Mouse (Mus musculus): ENCODE measurements around the gene Ccdc167. TPM values are rescaled to one million over a fixed set of nuclear protein-coding genes. Genes with fewer than 3 reads are reported as not detected.
A peak's percentile ranks its signal among the peaks of the same experiment; 100 is the strongest.

Ccdc167 gene
- 18.2 and 18.4 TPM in 2 replicates for polyA plus RNA-seq (2014; fragmentation: Nextera tagmentation; extraction: Ambion mirVana)

GRCm38 (mm10) chr17:29716732-29717445, at the start of gene Ccdc167:
TSS of gene Ccdc167 (minus strand) at chr17:29717044.
- peak within 1 kb of the TSS; percentile 51 for H3K4me3 ChIP-seq (ENCODE audit: low read depth, low read length)
- peak within 1 kb of the TSS; percentile 56 for H3K9ac ChIP-seq
- no peaks in the 10 kb centered on the region for H3K9me3 ChIP-seq (ENCODE audit: low read depth, low read length)
- 5% methylated on average over 41 of the region's 41 CpGs for WGBS
- H3K4me2 ChIP-seq = peak within 1 kb of the TSS; percentile 94
- H3K4me1 ChIP-seq (ENCODE audit: insufficient read depth) = peaks cover 13% of the 10 kb centered on the region
- peak; percentile 94 for ATAC-seq (ENCODE audit: insufficient read depth)
- no peaks in the 10 kb centered on the region for H3K27me3 ChIP-seq (ENCODE audit: insufficient read depth, low read length)
- no peak for TF ChIP-seq CTCF (IDR thresholded peaks at IDR 0.05; ENCODE audit: low read depth)
- peak within 1 kb of the TSS; percentile 62; the same call in 1 of the 2 replicates for H3K27ac ChIP-seq (ENCODE audit: low read depth)
- H3K36me3 ChIP-seq (ENCODE audit: insufficient read depth) = no peaks in the 10 kb centered on the region
- DNase-seq = peak; percentile 99

- no peak for TF ChIP-seq CTCF (IDR thresholded peaks at IDR 0.05; ENCODE audit: low read depth)
- 80% methylated on average over 9 of the region's 9 CpGs for WGBS
- ATAC-seq (ENCODE audit: insufficient read depth) = no peak
Observed at GRCm38 (mm10) chr17:29765380-29765779, 48.5 kb upstream of the Ccdc167 start.

GRCm38 (mm10) chr17:29762551-29762950, 45.7 kb upstream of the Ccdc167 start:
- Histone ChIP-seq H3K9me3 (ENCODE audit: low read depth, low read length) (no peaks in the 10 kb centered on the region), H3K27ac (ENCODE audit: low read depth) (no peak overlapping the region), H3K9ac (no peak overlapping the region), H3K27me3 (ENCODE audit: insufficient read depth, low read length) (no peaks in the 10 kb centered on the region), H3K4me3 (ENCODE audit: low read depth, low read length) (no peak overlapping the region), H3K4me2 (no peak overlapping the region), H3K4me1 (ENCODE audit: insufficient read depth) (no peaks in the 10 kb centered on the region), H3K36me3 (ENCODE audit: insufficient read depth) (no peaks in the 10 kb centered on the region)
- 74% methylated on average over 8 of the region's 8 CpGs for WGBS
- no peak for ATAC-seq (ENCODE audit: insufficient read depth)
- DNase-seq = peak; percentile 76
- TF ChIP-seq CTCF (IDR thresholded peaks at IDR 0.05; ENCODE audit: low read depth) = peak; percentile 79

More at GRCm38 (mm10) chr17:29765380-29765779, 48.5 kb upstream of the Ccdc167 start:
- H3K9ac ChIP-seq = no peak overlapping the region
- H3K27ac ChIP-seq (ENCODE audit: low read depth) = no peak overlapping the region
- no peaks in the 10 kb centered on the region for H3K36me3 ChIP-seq (ENCODE audit: insufficient read depth)
- no peaks in the 10 kb centered on the region for H3K9me3 ChIP-seq (ENCODE audit: low read depth, low read length)
- no peaks in the 10 kb centered on the region for H3K4me1 ChIP-seq (ENCODE audit: insufficient read depth)
- no peak overlapping the region for H3K4me3 ChIP-seq (ENCODE audit: low read depth, low read length)
- no peaks in the 10 kb centered on the region for H3K27me3 ChIP-seq (ENCODE audit: insufficient read depth, low read length)
- no peak overlapping the region for H3K4me2 ChIP-seq
- DNase-seq = no peak

- no peak for TF ChIP-seq CTCF (IDR thresholded peaks at IDR 0.05; ENCODE audit: low read depth)
- Histone ChIP-seq H3K4me1 (ENCODE audit: insufficient read depth) (no peaks in the 10 kb centered on the region), H3K27ac (ENCODE audit: low read depth) (no peak overlapping the region), H3K4me2 (no peak overlapping the region), H3K4me3 (ENCODE audit: low read depth, low read length) (no peak overlapping the region), H3K36me3 (ENCODE audit: insufficient read depth) (no peaks in the 10 kb centered on the region), H3K27me3 (ENCODE audit: insufficient read depth, low read length) (no peaks in the 10 kb centered on the region), H3K9ac (no peak overlapping the region), H3K9me3 (ENCODE audit: low read depth, low read length) (no peaks in the 10 kb centered on the region)
- ATAC-seq (ENCODE audit: insufficient read depth) = no peak
- 73% methylated on average over 9 of the region's 9 CpGs for WGBS
- no peak for DNase-seq
Observed at GRCm38 (mm10) chr17:29761938-29762337, 45.1 kb upstream of the Ccdc167 start.

GRCm38 (mm10) chr17:29760404-29761375, 43.8 kb upstream of the Ccdc167 start:
- Histone ChIP-seq H3K4me3 (ENCODE audit: low read depth, low read length) (no peak overlapping the region), H3K9me3 (ENCODE audit: low read depth, low read length) (no peaks in the 10 kb centered on the region), H3K36me3 (ENCODE audit: insufficient read depth) (no peaks in the 10 kb centered on the region), H3K27ac (ENCODE audit: low read depth) (no peak overlapping the region), H3K4me1 (ENCODE audit: insufficient read depth) (no peaks in the 10 kb centered on the region), H3K4me2 (no peak overlapping the region), H3K9ac (no peak overlapping the region), H3K27me3 (ENCODE audit: insufficient read depth, low read length) (no peaks in the 10 kb centered on the region)
- ATAC-seq (ENCODE audit: insufficient read depth) (peak; percentile 72), DNase-seq (peak; percentile 74)
- 64% methylated on average over 20 of the region's 21 CpGs for WGBS
- TF ChIP-seq CTCF (IDR thresholded peaks at IDR 0.05; ENCODE audit: low read depth) = no peak

GRCm38 (mm10) chr17:29759963-29760362, 43.1 kb upstream of the Ccdc167 start:
- H3K27ac ChIP-seq (ENCODE audit: low read depth) = no peak overlapping the region
- no peak overlapping the region for H3K4me3 ChIP-seq (ENCODE audit: low read depth, low read length)
- no peaks in the 10 kb centered on the region for H3K9me3 ChIP-seq (ENCODE audit: low read depth, low read length)
- H3K36me3 ChIP-seq (ENCODE audit: insufficient read depth) = no peaks in the 10 kb centered on the region
- TF ChIP-seq CTCF (IDR thresholded peaks at IDR 0.05; ENCODE audit: low read depth) = no peak
- DNase-seq = no peak
- no peak overlapping the region for H3K4me2 ChIP-seq
- H3K27me3 ChIP-seq (ENCODE audit: insufficient read depth, low read length) = no peaks in the 10 kb centered on the region
- ATAC-seq (ENCODE audit: insufficient read depth) = no peak
- no peak overlapping the region for H3K9ac ChIP-seq
- no peaks in the 10 kb centered on the region for H3K4me1 ChIP-seq (ENCODE audit: insufficient read depth)
- WGBS = 80% methylated on average over 19 of the region's 19 CpGs

GRCm38 (mm10) chr17:29756381-29756780, 39.5 kb upstream of the Ccdc167 start:
- Histone ChIP-seq H3K27ac (ENCODE audit: low read depth) (no peak overlapping the region), H3K4me3 (ENCODE audit: low read depth, low read length) (no peak overlapping the region), H3K27me3 (ENCODE audit: insufficient read depth, low read length) (no peaks in the 10 kb centered on the region), H3K9ac (no peak overlapping the region), H3K4me1 (ENCODE audit: insufficient read depth) (no peaks in the 10 kb centered on the region), H3K36me3 (ENCODE audit: insufficient read depth) (no peaks in the 10 kb centered on the region), H3K4me2 (no peak overlapping the region), H3K9me3 (ENCODE audit: low read depth, low read length) (no peaks in the 10 kb centered on the region)
- peak; percentile 79 for DNase-seq
- TF ChIP-seq CTCF (IDR thresholded peaks at IDR 0.05; ENCODE audit: low read depth) = no peak
- ATAC-seq (ENCODE audit: insufficient read depth) = no peak
- WGBS = 58% methylated on average over 10 of the region's 10 CpGs

Data from lung, embryonic 14.5 days (tissue).